Mouse (Mus musculus) embryonic facial prominence, embryonic 13.5 days (tissue): ENCODE measurements around the gene Kdelr3. TPM values are rescaled to one million over a fixed set of nuclear protein-coding genes. Genes with fewer than 3 reads are reported as not detected.

Experiments used
- ATAC-seq: fragments of 200-750 bp; cut with Nextera tagmentation; 2 replicates; pipeline ENCODE4 v1.8.0; 2017; ENCODE audit warnings: low read depth; ENCODE audit not compliant: insufficient number of reproducible peaks, insufficient read depth, low FRiP score, low TSS enrichment
- H3K27ac ChIP-seq: fragments of 300-500 bp; sonication (generic); 2 replicates; pipeline ENCODE4 v1.5.1; 2015; ENCODE audit warnings: moderate library complexity, mild to moderate bottlenecking, inconsistent platforms
- H3K27me3 ChIP-seq: fragments of 300-500 bp; sonication (generic); 2 replicates; pipeline ENCODE4 v1.6.1; 2015; ENCODE audit warnings: mild to moderate bottlenecking, inconsistent platforms
- H3K36me3 ChIP-seq: fragments of 300-500 bp; sonication (generic); 2 replicates; pipeline ENCODE4 v1.6.1; 2015; ENCODE audit warnings: mild to moderate bottlenecking, inconsistent platforms
- H3K4me1 ChIP-seq: fragments of 300-500 bp; sonication (generic); 2 replicates; pipeline ENCODE4 v1.6.1; 2015; ENCODE audit warnings: inconsistent platforms
- H3K4me2 ChIP-seq: fragments of 300-500 bp; sonication (generic); 2 replicates; pipeline ENCODE4 v1.6.1; 2015; ENCODE audit warnings: moderate library complexity, mild to moderate bottlenecking, inconsistent platforms
- H3K4me3 ChIP-seq: fragments of 300-500 bp; sonication (generic); 2 replicates; pipeline ENCODE4 v1.5.1; 2015; ENCODE audit warnings: mild to moderate bottlenecking, inconsistent platforms
- H3K9ac ChIP-seq: fragments of 300-500 bp; sonication (generic); 2 replicates; pipeline ENCODE4 v1.6.1; 2015; ENCODE audit warnings: mild to moderate bottlenecking, inconsistent platforms
- H3K9me3 ChIP-seq: fragments of 300-500 bp; sonication (generic); 2 replicates; pipeline ENCODE4 v1.6.1; 2016; ENCODE audit warnings: inconsistent platforms
- WGBS: fragments of 180-500 bp; shearing (Covaris S2); methylation state at CpG from one replicate; pipeline ENCODE4 v1.1.7; 2015; ENCODE audit warnings: mixed read lengths; 5-methylcytosine and 5-hydroxymethylcytosine counted together
- polyA plus RNA-seq: library from polyadenylated mRNA; unstranded; fragments of >200 nt; fragmentation: Nextera tagmentation; extraction: Ambion mirVana; gene quantifications from 2 replicates; pipeline ENCODE4 v1.2.1, GENCODE M21; 2015

Gene Kdelr3
- polyA plus RNA-seq, 1 experiment from 2014 or later, result 99.5 TPM

DNA sequence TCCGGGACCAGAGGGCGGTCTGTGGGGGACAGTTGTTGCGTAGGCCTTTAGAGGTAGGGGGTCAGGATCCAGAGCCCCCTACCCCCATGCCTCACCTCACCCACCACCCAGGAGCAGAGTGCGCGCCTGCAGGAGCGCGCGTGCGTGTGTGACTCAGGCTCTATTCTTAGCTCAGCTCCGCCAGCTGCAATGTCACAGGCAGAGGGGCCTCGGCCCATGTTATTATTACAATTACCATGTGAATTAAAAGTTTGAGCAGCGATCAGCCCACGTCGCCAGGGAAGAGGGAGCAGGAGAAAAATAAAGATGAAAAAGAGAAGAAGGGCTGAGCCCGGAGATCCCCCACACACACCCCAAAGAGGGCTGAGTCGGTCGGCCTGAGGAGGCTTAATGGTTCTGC is 16.1 kb upstream of the Kdelr3 start:
- 81% methylated on average over 17 of the region's 17 CpGs for WGBS
- Histone ChIP-seq H3K9ac (no peak overlapping the region), H3K4me2 (no peak overlapping the region), H3K4me3 (no peak overlapping the region), H3K27me3 (peaks cover 74% of the 10 kb centered on the region), H3K9me3 (no peaks in the 10 kb centered on the region), H3K27ac (no peak overlapping the region), H3K4me1 (peaks cover 6% of the 10 kb centered on the region), H3K36me3 (no peaks in the 10 kb centered on the region)
- no peak for ATAC-seq

DNA sequence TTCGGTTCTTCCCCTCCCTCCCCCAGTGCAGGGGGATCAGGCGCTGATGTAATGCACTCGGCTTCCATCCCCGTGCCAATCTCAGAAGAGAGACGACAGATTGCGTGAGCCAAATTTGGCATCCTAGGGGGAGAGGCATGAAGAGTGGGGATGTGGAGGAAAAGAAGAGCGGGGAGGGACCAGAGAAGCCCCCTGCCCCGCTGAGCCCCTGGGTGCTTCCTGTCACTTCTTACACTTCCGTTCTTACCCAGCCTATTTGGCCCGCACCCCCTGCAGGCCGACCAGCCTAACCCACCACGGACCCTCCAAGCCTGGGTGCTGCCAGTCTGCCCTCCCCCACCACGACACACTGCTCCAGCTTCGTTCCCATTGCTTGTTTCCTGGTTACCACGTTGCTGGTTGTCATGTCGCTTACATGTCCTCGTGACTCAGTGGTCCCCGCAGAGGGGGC is 13.3 kb upstream of the Kdelr3 start:
- no peaks in the 10 kb centered on the region for H3K36me3 ChIP-seq
- 15% methylated on average over 18 of the region's 18 CpGs for WGBS
- H3K4me1 ChIP-seq, result peaks cover 16% of the 10 kb centered on the region
- no peak overlapping the region for H3K4me3 ChIP-seq
- H3K27me3 ChIP-seq, result peaks cover 96% of the 10 kb centered on the region
- no peak overlapping the region for H3K27ac ChIP-seq
- H3K9ac ChIP-seq, result no peak overlapping the region
- no peak overlapping the region for H3K4me2 ChIP-seq
- no peaks in the 10 kb centered on the region for H3K9me3 ChIP-seq
- no peak for ATAC-seq

DNA sequence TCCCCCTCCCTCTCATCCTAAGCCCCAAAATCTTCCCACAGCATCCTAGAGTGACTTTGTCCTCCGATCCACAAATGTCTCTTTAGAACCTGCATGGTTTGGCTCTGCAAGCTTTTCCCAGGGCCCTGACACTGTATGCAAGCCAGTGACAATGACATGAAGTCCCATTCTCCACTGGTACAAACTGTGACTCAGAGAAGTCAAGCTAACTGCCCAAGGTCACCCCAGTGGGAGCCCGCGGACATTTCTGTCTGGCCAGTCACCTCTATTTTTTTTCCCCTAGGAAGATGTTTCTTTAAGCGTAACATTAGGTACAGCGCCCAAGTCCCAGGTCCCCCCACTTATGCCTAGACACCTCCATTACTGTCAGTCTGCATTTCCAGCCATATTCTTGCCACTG is 12.8 kb upstream of the Kdelr3 start:
- Histone ChIP-seq H3K9ac (no peak overlapping the region), H3K27ac (no peak overlapping the region), H3K4me3 (no peak overlapping the region), H3K27me3 (peaks cover 96% of the 10 kb centered on the region), H3K36me3 (no peaks in the 10 kb centered on the region), H3K9me3 (no peaks in the 10 kb centered on the region), H3K4me1 (peaks cover 16% of the 10 kb centered on the region), H3K4me2 (no peak overlapping the region)
- 74% methylated on average over 5 of the region's 5 CpGs for WGBS
- no peak for ATAC-seq

- peaks cover 16% of the 10 kb centered on the region for H3K4me1 ChIP-seq
- H3K4me2 ChIP-seq, result peak within 1 kb of the TSS; percentile 99
- H3K36me3 ChIP-seq, result no peaks in the 10 kb centered on the region
- H3K9ac ChIP-seq, result peak within 1 kb of the TSS; percentile 68
- peak within 1 kb of the TSS; percentile 55 for H3K4me3 ChIP-seq
- no peak within 1 kb of the TSS for H3K27ac ChIP-seq
- H3K9me3 ChIP-seq, result no peaks in the 10 kb centered on the region
- no peak for ATAC-seq
- WGBS, result under 1% methylated on average over 60 of the region's 60 CpGs
- H3K27me3 ChIP-seq, result peaks cover 100% of the 10 kb centered on the region
These were observed 11.3 kb upstream of the Kdelr3 start, which contains the start of gene Kcnj4 for GRCm38 (mm10) chr15:79504707-79505452. Kcnj4 (minus strand) TSS chr15:79505241.

DNA sequence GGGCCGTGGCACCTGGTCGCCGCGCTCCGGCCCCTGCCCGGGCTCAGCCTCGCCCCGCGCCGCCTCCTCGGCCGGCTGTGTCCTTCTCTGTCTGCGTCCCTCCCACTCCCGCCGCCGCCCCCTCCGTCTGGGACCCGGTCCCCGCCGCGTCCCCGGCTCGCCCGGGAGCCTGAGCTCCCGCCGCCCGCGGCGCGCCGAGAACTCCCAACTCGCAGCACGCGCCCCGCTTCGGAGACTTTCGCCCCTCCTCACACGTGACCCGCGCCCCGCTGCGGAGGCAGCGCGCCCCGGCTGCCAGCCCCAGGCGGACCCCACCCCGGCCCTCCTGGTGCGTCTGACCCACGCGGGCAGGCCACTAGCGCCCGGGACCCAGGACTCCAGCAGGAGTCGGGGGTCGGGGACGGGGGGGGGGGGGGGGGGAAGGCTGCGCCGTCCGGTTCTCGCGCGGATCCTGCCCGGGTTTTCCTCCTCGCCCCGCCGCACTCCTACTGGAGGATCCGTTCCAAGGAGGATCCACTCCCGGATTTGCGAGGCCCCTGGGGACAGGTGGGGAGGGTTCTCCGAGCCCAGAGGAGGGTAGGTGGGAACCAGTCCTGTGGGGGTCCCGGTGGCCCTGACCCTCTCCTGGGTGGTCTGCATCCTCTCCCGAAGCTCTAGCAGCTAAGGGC is 10.5 kb upstream of the Kdelr3 start:
- H3K36me3 ChIP-seq, result no peaks in the 10 kb centered on the region
- under 1% methylated on average over 62 of the region's 71 CpGs for WGBS

GRCm38 (mm10) chr15:79506460-79506859 is 9.8 kb upstream of the Kdelr3 start:
- Histone ChIP-seq H3K9me3 (no peaks in the 10 kb centered on the region), H3K36me3 (no peaks in the 10 kb centered on the region), H3K9ac (no peak overlapping the region), H3K4me1 (peaks cover 20% of the 10 kb centered on the region), H3K27ac (no peak overlapping the region), H3K27me3 (peaks cover 100% of the 10 kb centered on the region), H3K4me3 (no peak overlapping the region), H3K4me2 (peak overlapping the region; percentile 99)
- ATAC-seq, result no peak
- WGBS, result 36% methylated on average over 7 of the region's 7 CpGs

More for the DNA sequence above, 10.5 kb upstream of the Kdelr3 start:
- ATAC-seq, result no peak
- Histone ChIP-seq H3K27ac (no peak overlapping the region), H3K4me2 (peak overlapping the region; percentile 99), H3K9ac (peak overlapping the region; percentile 68), H3K4me1 (peaks cover 16% of the 10 kb centered on the region), H3K9me3 (no peaks in the 10 kb centered on the region), H3K27me3 (peaks cover 100% of the 10 kb centered on the region), H3K4me3 (peak overlapping the region; percentile 55)

GRCm38 (mm10) chr15:79507055-79507828 is 9.0 kb upstream of the Kdelr3 start:
- no peaks in the 10 kb centered on the region for H3K9me3 ChIP-seq
- no peak overlapping the region for H3K27ac ChIP-seq
- no peak overlapping the region for H3K4me2 ChIP-seq
- H3K36me3 ChIP-seq, result no peaks in the 10 kb centered on the region
- H3K9ac ChIP-seq, result no peak overlapping the region
- WGBS, result 44% methylated on average over 27 of the region's 31 CpGs
- no peak overlapping the region for H3K4me3 ChIP-seq
- H3K4me1 ChIP-seq, result peaks cover 28% of the 10 kb centered on the region
- peaks cover 98% of the 10 kb centered on the region for H3K27me3 ChIP-seq
- no peak for ATAC-seq

- no peak overlapping the region for H3K4me3 ChIP-seq
- H3K4me2 ChIP-seq, result no peak overlapping the region
- H3K9ac ChIP-seq, result no peak overlapping the region
- no peak for ATAC-seq
- no peaks in the 10 kb centered on the region; the same call in 1 of the 2 replicates for H3K9me3 ChIP-seq
- H3K36me3 ChIP-seq, result no peaks in the 10 kb centered on the region
- 30% methylated on average over 6 of the region's 6 CpGs for WGBS
- H3K27me3 ChIP-seq, result peaks cover 96% of the 10 kb centered on the region
- H3K4me1 ChIP-seq, result peaks cover 36% of the 10 kb centered on the region
- no peak overlapping the region for H3K27ac ChIP-seq
These were observed 6.2 kb upstream of the Kdelr3 start for GRCm38 (mm10) chr15:79509998-79510397.

DNA sequence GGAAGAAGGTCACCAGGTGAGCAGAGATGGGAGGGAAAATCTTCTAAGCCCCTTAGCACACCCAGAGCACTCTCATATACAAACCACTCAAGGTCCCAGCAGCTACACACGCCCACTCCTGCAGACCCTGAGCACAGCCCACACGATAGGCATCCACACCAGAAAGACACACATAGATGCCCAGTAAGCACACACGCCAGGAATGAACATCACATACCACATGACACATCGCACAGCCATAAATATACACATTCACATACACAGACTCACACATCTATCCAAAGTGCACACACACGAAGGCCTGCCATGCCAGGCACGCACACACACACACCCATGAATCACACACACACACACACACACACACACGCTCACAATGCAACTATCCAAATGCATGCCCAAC is 5.8 kb upstream of the Kdelr3 start:
- no peak for ATAC-seq
- Histone ChIP-seq H3K4me3 (no peak overlapping the region), H3K36me3 (no peaks in the 10 kb centered on the region), H3K27ac (no peak overlapping the region), H3K4me2 (no peak overlapping the region), H3K4me1 (peaks cover 32% of the 10 kb centered on the region), H3K9ac (no peak overlapping the region), H3K9me3 (no peaks in the 10 kb centered on the region; the same call in 1 of the 2 replicates), H3K27me3 (peaks cover 96% of the 10 kb centered on the region)
- WGBS, result 82% methylated on average over 7 of the region's 7 CpGs

DNA sequence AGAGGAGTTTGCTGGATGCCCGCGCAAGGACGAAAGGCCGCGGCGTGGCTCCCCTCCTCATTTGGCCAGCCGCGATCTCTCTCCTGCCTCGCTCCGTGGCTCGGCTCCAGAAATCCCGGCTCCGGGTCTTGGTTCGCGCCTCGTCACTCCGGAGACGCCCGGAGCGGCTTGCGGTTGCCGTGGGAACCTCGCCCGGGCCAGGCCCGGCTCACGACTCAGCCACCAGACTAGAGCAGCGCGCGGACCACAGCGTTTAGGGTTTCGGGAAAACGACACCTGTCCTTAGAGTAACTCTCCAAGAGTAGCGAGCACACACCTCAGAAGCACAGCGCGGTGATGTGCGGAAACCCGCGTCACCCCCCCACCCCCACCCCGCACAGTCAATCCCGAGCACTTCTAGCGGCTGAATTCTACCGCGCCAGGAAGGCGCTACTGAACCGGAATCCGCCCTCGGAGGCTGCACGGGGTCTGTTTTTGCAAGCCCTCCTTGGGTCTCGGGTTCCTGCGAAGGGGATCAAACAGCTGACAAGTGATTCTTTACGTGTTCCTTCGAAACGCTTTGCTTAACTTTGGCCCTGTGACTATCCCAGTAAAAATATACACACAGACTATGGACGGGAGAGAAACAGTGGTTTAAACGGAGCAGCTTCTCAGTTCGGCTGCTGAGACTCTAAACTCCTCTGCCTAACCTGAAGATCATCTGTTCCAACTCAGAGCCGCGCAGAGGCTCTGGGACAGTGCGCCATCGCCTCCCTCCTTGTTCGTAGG is 4.5 kb upstream of the Kdelr3 start:
- H3K27ac ChIP-seq, result no peak overlapping the region
- H3K4me3 ChIP-seq, result peak overlapping the region; percentile 39
- 1% methylated on average over 61 of the region's 61 CpGs for WGBS
- H3K36me3 ChIP-seq, result no peaks in the 10 kb centered on the region
- H3K9me3 ChIP-seq, result no peaks in the 10 kb centered on the region; the same call in 1 of the 2 replicates
- peaks cover 90% of the 10 kb centered on the region for H3K27me3 ChIP-seq
- peak; percentile 33; the same call in 1 of the 2 replicates for ATAC-seq
- H3K4me2 ChIP-seq, result peak overlapping the region; percentile 66
- H3K9ac ChIP-seq, result peak overlapping the region; percentile 51
- H3K4me1 ChIP-seq, result peaks cover 26% of the 10 kb centered on the region

GRCm38 (mm10) chr15:79513940-79514339 is 2.3 kb upstream of the Kdelr3 start:
- Histone ChIP-seq H3K9ac (no peak overlapping the region), H3K4me3 (0 out of 2 replicates have a peak overlapping the region, but pooled peaks have one; percentile 4), H3K4me2 (peak overlapping the region; percentile 5; the same call in 1 of the 2 replicates)

More at GRCm38 (mm10) chr15:79513940-79514339, 2.3 kb upstream of the Kdelr3 start:
- Histone ChIP-seq H3K4me1 (peaks cover 47% of the 10 kb centered on the region), H3K9me3 (no peaks in the 10 kb centered on the region; the same call in 1 of the 2 replicates), H3K36me3 (no peaks in the 10 kb centered on the region), H3K27ac (no peak overlapping the region), H3K27me3 (peaks cover 81% of the 10 kb centered on the region)
- WGBS, result 8% methylated on average over 9 of the region's 9 CpGs
- no peak for ATAC-seq
